Mouse (Mus musculus): Measurements from ENCODE around the gene Pomgnt1. TPM values are rescaled to one million over a fixed set of nuclear protein-coding genes. Genes with fewer than 3 reads are reported as not detected.
A peak's percentile ranks its signal among the peaks of the same experiment; 100 is the strongest.

Pomgnt1 gene
- polyA plus RNA-seq, 1 experiment from 2014 or later: 57.0 TPM

DNA sequence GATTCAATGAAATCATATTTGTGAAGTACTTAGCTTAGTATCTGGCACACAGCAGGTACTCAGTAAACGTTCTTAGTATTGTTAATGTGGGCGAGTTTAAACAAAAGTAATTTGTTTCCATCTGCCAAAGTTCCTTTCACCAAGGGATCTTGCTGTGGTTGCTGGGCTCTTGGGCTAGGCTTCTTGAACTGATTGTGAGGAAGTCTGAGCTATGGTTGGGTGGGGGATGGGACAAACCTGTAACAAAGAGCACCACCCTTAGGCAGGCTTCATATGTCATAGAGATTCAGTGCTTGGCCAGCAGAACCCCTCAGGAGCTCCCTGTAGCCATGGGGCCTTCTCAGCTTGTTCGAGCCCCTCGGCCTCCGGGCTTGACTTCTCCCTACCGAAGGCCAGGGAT is 49.4 kb downstream of the Pomgnt1 start, which contains the start of the genes 1700042G07Rik and Gm49337:
1700042G07Rik (plus strand) TSS at position 301 of the 400 bp plus-strand sequence.
Gm49337 (plus strand) TSS at position 313 of the 400 bp plus-strand sequence.
- Histone ChIP-seq H3K27ac (replicated peaks; ENCODE audit: low read depth, low read length) (no peak within 1 kb of the TSS), H3K4me2 (ENCODE audit: low read depth, severe bottlenecking) (no peak within 1 kb of the TSS), H3K4me3 (ENCODE audit: low read depth, low read length) (no peak within 1 kb of the TSS), H3K27me3 (ENCODE audit: control insufficient read depth, insufficient read depth, low read length) (no peaks in the 10 kb centered on the region), H3K4me1 (ENCODE audit: control insufficient read depth, insufficient read depth, low read length) (peaks cover 8% of the 10 kb centered on the region; the same call in 1 of the 2 replicates), H3K9me3 (ENCODE audit: control insufficient read depth, low read length) (no peaks in the 10 kb centered on the region), H3K36me3 (ENCODE audit: control insufficient read depth, insufficient read depth, low read length) (no peaks in the 10 kb centered on the region), H3K9ac (ENCODE audit: low read length) (no peak within 1 kb of the TSS)
- ATAC-seq (ENCODE audit: insufficient number of reproducible peaks, low FRiP score, low TSS enrichment, low read depth) (no peak), DNase-seq (ENCODE audit: low spot score) (no peak)
- 94% methylated on average over 6 of the region's 6 CpGs for WGBS

DNA sequence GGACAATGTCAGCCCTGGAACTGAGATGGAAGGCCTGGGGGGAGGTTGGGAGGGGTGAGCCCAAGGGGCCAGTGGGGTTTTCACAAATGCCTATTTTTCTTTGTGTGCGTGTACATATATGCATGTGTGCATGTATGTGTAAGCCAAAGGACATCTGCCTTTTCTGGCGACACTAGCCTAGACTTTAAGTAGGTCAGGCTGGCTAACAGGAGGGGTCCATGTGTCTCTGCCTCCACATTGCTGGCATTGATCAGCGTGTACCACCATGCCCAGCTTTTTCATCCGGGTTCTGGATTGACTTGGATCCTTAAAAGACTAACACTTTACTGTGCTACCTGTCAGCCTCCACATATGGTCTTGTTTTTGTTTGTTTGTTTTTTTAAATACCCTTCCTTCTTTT is 50.1 kb downstream of the Pomgnt1 start:
- Histone ChIP-seq H3K36me3 (ENCODE audit: control insufficient read depth, insufficient read depth, low read length) (no peaks in the 10 kb centered on the region), H3K4me2 (ENCODE audit: low read depth, severe bottlenecking) (no peak overlapping the region), H3K4me3 (ENCODE audit: low read depth, low read length) (no peak overlapping the region), H3K9ac (ENCODE audit: low read length) (no peak overlapping the region), H3K27ac (replicated peaks; ENCODE audit: low read depth, low read length) (no peak overlapping the region), H3K4me1 (ENCODE audit: control insufficient read depth, insufficient read depth, low read length) (peaks cover 8% of the 10 kb centered on the region; the same call in 1 of the 2 replicates), H3K27me3 (ENCODE audit: control insufficient read depth, insufficient read depth, low read length) (no peaks in the 10 kb centered on the region), H3K9me3 (ENCODE audit: control insufficient read depth, low read length) (no peaks in the 10 kb centered on the region)
- no peak for ATAC-seq (ENCODE audit: insufficient number of reproducible peaks, low FRiP score, low TSS enrichment, low read depth)
- WGBS: 91% methylated on average over 4 of the region's 4 CpGs
- no peak for DNase-seq (ENCODE audit: low spot score)

DNA sequence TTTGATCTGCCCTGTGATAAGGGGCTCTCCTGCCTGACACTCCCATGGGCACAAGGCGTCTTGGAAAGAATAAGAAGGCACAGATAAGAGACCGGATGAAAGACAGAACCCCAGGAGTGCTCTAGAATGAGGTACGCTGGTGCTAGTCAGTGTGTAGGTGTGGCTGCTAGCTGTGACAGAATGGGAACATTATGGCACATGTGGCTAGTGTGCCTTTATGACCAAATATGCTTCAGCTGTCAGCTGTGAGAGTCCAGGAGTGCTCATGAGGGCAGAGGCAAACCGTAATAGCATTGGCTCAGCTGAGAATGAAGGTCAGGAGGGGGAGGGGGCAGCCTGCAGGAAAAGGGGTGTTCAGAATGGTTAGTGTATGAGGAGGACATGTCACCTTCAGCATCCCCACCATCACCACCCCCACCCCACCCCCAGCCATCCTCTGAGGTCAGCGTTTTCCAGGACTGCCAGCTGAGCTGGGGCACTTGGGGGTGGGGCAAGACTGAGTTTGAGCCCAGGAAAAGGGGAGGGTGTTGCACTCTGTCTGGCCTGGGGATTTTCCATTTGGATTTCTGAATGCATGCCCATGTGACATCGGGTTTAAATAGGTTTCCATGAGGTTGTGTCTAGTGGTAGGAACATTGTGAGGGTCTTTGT is 51.0 kb downstream of the Pomgnt1 start:
- no peaks in the 10 kb centered on the region for H3K27me3 ChIP-seq (ENCODE audit: control insufficient read depth, insufficient read depth, low read length)
- DNase-seq (ENCODE audit: low spot score): no peak
- no peaks in the 10 kb centered on the region for H3K36me3 ChIP-seq (ENCODE audit: control insufficient read depth, insufficient read depth, low read length)
- no peaks in the 10 kb centered on the region for H3K9me3 ChIP-seq (ENCODE audit: control insufficient read depth, low read length)
- no peak overlapping the region for H3K9ac ChIP-seq (ENCODE audit: low read length)
- H3K4me2 ChIP-seq (ENCODE audit: low read depth, severe bottlenecking): no peak overlapping the region
- no peak overlapping the region for H3K27ac ChIP-seq (replicated peaks; ENCODE audit: low read depth, low read length)
- 49% methylated on average over 6 of the region's 6 CpGs for WGBS
- no peak overlapping the region for H3K4me3 ChIP-seq (ENCODE audit: low read depth, low read length)
- H3K4me1 ChIP-seq (ENCODE audit: control insufficient read depth, insufficient read depth, low read length): peaks cover 8% of the 10 kb centered on the region; the same call in 1 of the 2 replicates
- ATAC-seq (ENCODE audit: insufficient number of reproducible peaks, low FRiP score, low TSS enrichment, low read depth): no peak

DNA sequence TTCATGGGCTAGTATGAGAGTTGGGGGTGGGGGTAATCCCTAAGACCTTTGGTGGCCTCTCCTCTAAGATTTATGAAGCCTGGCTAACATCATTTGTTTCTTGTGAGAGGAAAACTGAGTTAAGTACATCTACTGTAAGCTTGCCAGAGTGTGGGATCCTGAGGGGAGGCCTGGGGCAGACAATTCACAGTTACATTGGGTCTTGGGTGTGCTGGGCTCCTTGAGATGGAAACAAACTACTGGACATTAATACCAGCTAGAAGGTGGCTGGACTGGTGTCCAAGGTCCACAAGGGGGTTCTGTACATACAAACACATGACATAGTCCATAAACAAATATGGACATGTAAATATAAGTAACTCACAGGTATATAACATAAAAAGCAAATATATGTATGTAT is 51.5 kb downstream of the Pomgnt1 start:
- Histone ChIP-seq H3K27me3 (ENCODE audit: control insufficient read depth, insufficient read depth, low read length) (no peaks in the 10 kb centered on the region), H3K9me3 (ENCODE audit: control insufficient read depth, low read length) (no peaks in the 10 kb centered on the region), H3K9ac (ENCODE audit: low read length) (no peak overlapping the region), H3K4me2 (ENCODE audit: low read depth, severe bottlenecking) (no peak overlapping the region), H3K36me3 (ENCODE audit: control insufficient read depth, insufficient read depth, low read length) (no peaks in the 10 kb centered on the region), H3K27ac (replicated peaks; ENCODE audit: low read depth, low read length) (no peak overlapping the region), H3K4me3 (ENCODE audit: low read depth, low read length) (no peak overlapping the region), H3K4me1 (ENCODE audit: control insufficient read depth, insufficient read depth, low read length) (peaks cover 8% of the 10 kb centered on the region; the same call in 1 of the 2 replicates)
- DNase-seq (ENCODE audit: low spot score): no peak
- ATAC-seq (ENCODE audit: insufficient number of reproducible peaks, low FRiP score, low TSS enrichment, low read depth): no peak

DNA sequence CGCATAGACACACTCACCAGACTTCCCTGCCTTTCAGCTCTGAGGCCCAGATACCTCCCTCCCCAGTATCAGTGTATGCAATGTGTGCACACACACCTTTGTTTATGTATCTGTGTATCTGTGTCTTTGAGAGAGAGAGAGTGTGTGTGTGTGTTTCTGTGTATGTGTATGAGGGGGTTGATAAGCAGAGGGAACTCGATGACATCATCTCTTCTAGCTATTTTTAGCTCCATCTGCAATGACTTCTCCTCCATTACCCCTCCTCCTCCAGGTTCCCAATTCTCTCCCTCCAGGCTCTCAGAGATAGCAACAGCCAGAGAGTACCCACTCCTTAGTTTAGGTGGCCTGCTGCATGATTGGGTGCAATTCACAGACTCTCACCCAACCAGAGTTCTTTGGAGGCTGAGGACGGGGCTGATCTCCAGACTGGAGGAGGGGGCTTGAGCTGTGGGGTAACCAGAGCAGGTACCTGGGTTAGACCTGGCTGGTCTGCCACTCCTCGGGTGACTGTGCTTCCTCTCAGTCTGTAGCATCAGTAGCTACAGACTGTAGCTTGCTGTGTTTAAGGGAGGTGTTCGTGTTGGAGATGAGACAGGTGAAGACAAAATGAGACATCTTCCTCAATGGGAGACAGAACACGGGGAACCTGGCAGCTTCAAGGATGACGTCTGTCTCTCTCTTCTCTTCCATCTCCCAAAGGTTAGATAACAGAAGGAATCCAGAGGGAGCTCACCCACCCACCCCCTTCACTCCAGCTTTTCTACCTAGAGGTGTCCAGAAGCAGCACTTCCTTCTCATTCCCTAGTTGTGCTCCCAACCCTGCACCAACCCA is 52.3 kb downstream of the Pomgnt1 start:
- H3K9ac ChIP-seq (ENCODE audit: low read length): no peak overlapping the region
- 68% methylated on average over 7 of the region's 7 CpGs for WGBS
- DNase-seq (ENCODE audit: low spot score) (no peak), ATAC-seq (ENCODE audit: insufficient number of reproducible peaks, low FRiP score, low TSS enrichment, low read depth) (no peak)
- H3K9me3 ChIP-seq (ENCODE audit: control insufficient read depth, low read length): no peaks in the 10 kb centered on the region
- H3K4me3 ChIP-seq (ENCODE audit: low read depth, low read length): no peak overlapping the region
- H3K36me3 ChIP-seq (ENCODE audit: control insufficient read depth, insufficient read depth, low read length): no peaks in the 10 kb centered on the region
- H3K27me3 ChIP-seq (ENCODE audit: control insufficient read depth, insufficient read depth, low read length): no peaks in the 10 kb centered on the region
- no peak overlapping the region for H3K4me2 ChIP-seq (ENCODE audit: low read depth, severe bottlenecking)
- peaks cover 8% of the 10 kb centered on the region; the same call in 1 of the 2 replicates for H3K4me1 ChIP-seq (ENCODE audit: control insufficient read depth, insufficient read depth, low read length)
- no peak overlapping the region for H3K27ac ChIP-seq (replicated peaks; ENCODE audit: low read depth, low read length)

DNA sequence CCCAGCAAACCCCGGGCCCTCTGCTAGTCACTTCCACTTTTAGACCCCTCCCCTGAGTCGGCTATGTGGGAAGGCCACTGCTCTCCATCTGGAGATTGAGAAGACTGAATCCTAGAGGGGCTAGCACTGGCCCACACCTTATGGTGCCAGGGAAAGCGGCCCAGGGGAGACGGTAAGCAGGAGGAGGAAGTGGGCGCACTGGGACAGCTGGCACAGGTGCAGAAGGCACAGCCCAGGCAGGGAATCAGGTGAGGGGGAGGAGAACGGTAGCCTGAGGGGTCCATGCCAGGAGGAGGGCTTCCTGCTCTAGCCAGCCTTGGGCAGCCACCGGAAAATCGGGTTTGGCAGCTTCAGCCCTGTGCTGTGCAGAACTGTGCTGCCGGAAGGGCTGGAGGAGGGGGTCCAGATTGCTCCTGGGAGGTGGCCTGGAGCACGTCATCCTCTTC is 52.9 kb downstream of the Pomgnt1 start:
- no peak overlapping the region for H3K4me3 ChIP-seq (ENCODE audit: low read depth, low read length)

DNA sequence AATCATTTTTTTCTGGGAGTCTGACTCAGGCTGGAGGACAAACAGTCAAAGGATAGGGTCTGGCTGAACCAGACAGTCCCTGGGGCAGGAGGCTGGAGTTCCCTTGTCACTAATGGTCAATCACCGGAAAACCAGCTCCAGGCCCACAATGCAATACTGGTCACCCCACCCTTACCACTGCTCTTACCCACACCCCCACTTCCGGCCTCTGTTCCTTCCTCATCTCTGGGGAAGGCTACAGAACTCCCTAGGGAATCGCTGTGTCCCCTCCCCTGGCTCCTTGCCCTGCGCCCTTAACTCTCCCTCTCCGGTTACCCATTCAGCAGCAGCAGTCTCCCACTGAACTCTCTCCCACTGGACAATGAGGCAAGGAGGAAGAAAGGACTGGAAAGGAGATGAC is 53.5 kb downstream of the Pomgnt1 start:
- H3K4me1 ChIP-seq (ENCODE audit: control insufficient read depth, insufficient read depth, low read length): peaks cover 8% of the 10 kb centered on the region; the same call in 1 of the 2 replicates
- H3K4me2 ChIP-seq (ENCODE audit: low read depth, severe bottlenecking): no peak overlapping the region
- H3K36me3 ChIP-seq (ENCODE audit: control insufficient read depth, insufficient read depth, low read length): no peaks in the 10 kb centered on the region
- H3K9me3 ChIP-seq (ENCODE audit: control insufficient read depth, low read length): no peaks in the 10 kb centered on the region
- no peaks in the 10 kb centered on the region for H3K27me3 ChIP-seq (ENCODE audit: control insufficient read depth, insufficient read depth, low read length)
- DNase-seq (ENCODE audit: low spot score) (no peak), ATAC-seq (ENCODE audit: insufficient number of reproducible peaks, low FRiP score, low TSS enrichment, low read depth) (no peak)
- no peak overlapping the region for H3K27ac ChIP-seq (replicated peaks; ENCODE audit: low read depth, low read length)
- 39% methylated on average over 5 of the region's 5 CpGs for WGBS
- no peak overlapping the region for H3K9ac ChIP-seq (ENCODE audit: low read length)
- no peak overlapping the region for H3K4me3 ChIP-seq (ENCODE audit: low read depth, low read length)

More for the DNA sequence above, 52.9 kb downstream of the Pomgnt1 start:
- H3K36me3 ChIP-seq (ENCODE audit: control insufficient read depth, insufficient read depth, low read length): no peaks in the 10 kb centered on the region
- H3K9ac ChIP-seq (ENCODE audit: low read length): 0 out of 2 replicates have a peak overlapping the region, but pooled peaks have one; percentile 4
- H3K4me2 ChIP-seq (ENCODE audit: low read depth, severe bottlenecking): peak overlapping the region; percentile 26; the same call in 1 of the 2 replicates
- no peak overlapping the region; the same call in 1 of the 2 replicates for H3K27ac ChIP-seq (replicated peaks; ENCODE audit: low read depth, low read length)
- ATAC-seq (ENCODE audit: insufficient number of reproducible peaks, low FRiP score, low TSS enrichment, low read depth): peak; percentile 60; the same call in 1 of the 2 replicates
- H3K9me3 ChIP-seq (ENCODE audit: control insufficient read depth, low read length): no peaks in the 10 kb centered on the region
- DNase-seq (ENCODE audit: low spot score): peak; percentile 63
- H3K4me1 ChIP-seq (ENCODE audit: control insufficient read depth, insufficient read depth, low read length): peaks cover 8% of the 10 kb centered on the region; the same call in 1 of the 2 replicates
- H3K27me3 ChIP-seq (ENCODE audit: control insufficient read depth, insufficient read depth, low read length): no peaks in the 10 kb centered on the region
- 26% methylated on average over 10 of the region's 10 CpGs for WGBS

DNA sequence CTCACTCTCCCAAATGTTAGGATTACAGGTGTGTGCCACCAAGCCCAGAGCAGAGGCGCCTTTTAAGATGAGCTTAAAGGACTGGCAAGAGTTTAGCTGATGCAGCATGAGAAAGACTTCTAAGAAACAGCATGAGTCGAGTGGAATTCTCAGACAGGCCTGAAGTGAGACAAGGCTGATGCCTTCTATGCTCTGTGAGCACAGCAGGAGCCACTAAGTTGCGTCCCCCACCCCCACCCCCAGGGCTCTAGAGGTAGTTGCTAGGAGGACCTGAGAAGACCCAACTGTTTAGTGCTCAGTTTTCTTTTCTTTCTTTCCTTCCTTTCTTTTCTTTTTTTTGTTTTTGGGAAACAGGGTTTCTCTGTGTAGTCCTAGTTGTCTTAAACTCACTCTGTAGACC is 58.4 kb downstream of the Pomgnt1 start:
- Histone ChIP-seq H3K4me1 (ENCODE audit: control insufficient read depth, insufficient read depth, low read length) (0 out of 2 replicates have a peak, but pooled peaks cover 3% of the 10 kb centered on the region), H3K9ac (ENCODE audit: low read length) (no peak overlapping the region), H3K9me3 (ENCODE audit: control insufficient read depth, low read length) (no peaks in the 10 kb centered on the region), H3K36me3 (ENCODE audit: control insufficient read depth, insufficient read depth, low read length) (no peaks in the 10 kb centered on the region), H3K4me3 (ENCODE audit: low read depth, low read length) (no peak overlapping the region), H3K27ac (replicated peaks; ENCODE audit: low read depth, low read length) (no peak overlapping the region), H3K27me3 (ENCODE audit: control insufficient read depth, insufficient read depth, low read length) (no peaks in the 10 kb centered on the region), H3K4me2 (ENCODE audit: low read depth, severe bottlenecking) (no peak overlapping the region)
- WGBS: 42% methylated on average over 3 of the region's 3 CpGs
- ATAC-seq (ENCODE audit: insufficient number of reproducible peaks, low FRiP score, low TSS enrichment, low read depth) (no peak), DNase-seq (ENCODE audit: low spot score) (no peak)
